ENCODE assay signal across 12 mouse cellular contexts in genomic region chr8:122135494-122135893, GRCm38 (mm10).
DNase-seq lines count a peak whose midpoint lies in the region; ATAC-seq and TF ChIP-seq lines count a peak whose summit lies in the region.
"Had no signal": no experiment of that assay in that cellular context is flagged by ENCODE, and none has a peak within 500 bp of the region (broad histone marks: within the 10 kb centered on the region; RNA-seq: fewer than 3 reads in every experiment).

No protein-coding gene starts in this region.

- TF ChIP-seq CTCF in layer of hippocampus, adult 2 months (conservative IDR thresholded peaks at IDR 0.05), result peak; percentile 71

- DNase-seq in layer of hippocampus, adult 2 months (ENCODE audit: low spot score in 2 of 2), result peak; percentile 29 to 30
- DNase-seq in layer of hippocampus, adult 9-10 months (ENCODE audit: low spot score), result no peak
- peak; percentile 34 to 40 for DNase-seq in right cerebral cortex, adult 2 months (ENCODE audit: low spot score in 2 of 2)
- no peak for DNase-seq in right cerebral cortex, postnatal 10 days (ENCODE audit: low spot score in 2 of 2)
- no peak for DNase-seq in embryo, embryonic 10.5 days (ENCODE audit: low spot score)
- no peak for DNase-seq in hindbrain, embryonic 14.5 days (ENCODE audit: low spot score)
- DNase-seq: cerebellum, postnatal 36 days; kidney, adult 9 months; layer of hippocampus, adult 9-11 months had no signal

- H3K4me3 ChIP-seq in layer of hippocampus, adult 2 months, result no peak overlapping the region
- H3K4me3 ChIP-seq in hindbrain, embryonic 14.5 days (replicated peaks; ENCODE audit: low read length), result no peak overlapping the region
- H3K4me3 ChIP-seq: heart, embryonic 10.5 days; limb, embryonic 13.5 days had no signal

- WGBS in hindbrain, embryonic 14.5 days, result 79% methylated on average over 5 of the region's 5 CpGs

- H3K4me2 ChIP-seq in hindbrain, embryonic 14.5 days (replicated peaks), result no peak overlapping the region
- H3K4me2 ChIP-seq: limb, embryonic 13.5 days had no signal

- H3K9me3 ChIP-seq in hindbrain, embryonic 14.5 days (ENCODE audit: control insufficient read depth, low read length), result no peaks in the 10 kb centered on the region
- H3K9me3 ChIP-seq: heart, embryonic 10.5 days; limb, embryonic 13.5 days had no signal

- H3K27ac ChIP-seq in layer of hippocampus, adult 2 months, result no peak overlapping the region
- no peak overlapping the region for H3K27ac ChIP-seq in hindbrain, embryonic 14.5 days
- H3K27ac ChIP-seq: limb, embryonic 13.5 days had no signal

- no peaks in the 10 kb centered on the region for H3K36me3 ChIP-seq in hindbrain, embryonic 14.5 days (replicated peaks; ENCODE audit: control insufficient read depth, insufficient read depth)
- H3K36me3 ChIP-seq: heart, embryonic 10.5 days; limb, embryonic 13.5 days had no signal

- no peaks in the 10 kb centered on the region for H3K27me3 ChIP-seq in hindbrain, embryonic 14.5 days (ENCODE audit: control insufficient read depth, insufficient read depth, low read length)
- H3K27me3 ChIP-seq: limb, embryonic 13.5 days had no signal

- H3K4me1 ChIP-seq in hindbrain, embryonic 14.5 days (replicated peaks; ENCODE audit: control insufficient read depth, insufficient read depth, low read length), result no peaks in the 10 kb centered on the region
- H3K4me1 ChIP-seq: limb, embryonic 13.5 days had no signal

- H3K9ac ChIP-seq in hindbrain, embryonic 14.5 days, result no peak overlapping the region
- H3K9ac ChIP-seq: limb, embryonic 13.5 days had no signal

- ATAC-seq in hematopoietic stem cell, adult 5-6 weeks (replicated peaks in 1 of 2; ENCODE audit: insufficient read depth in 1 of 2, low FRiP score in 2 of 2, low TSS enrichment in 1 of 2, low read depth in 1 of 2, poor library complexity in 2 of 2, severe bottlenecking in 2 of 2), result peak; percentile 52 to 75; a peak in 3 of 4 replicates
- no peak for ATAC-seq in hindbrain, embryonic 14.5 days (ENCODE audit: low FRiP score)

Comparison
In these comparisons a context has a peak if more than half of its experiments do, and no peak if none do; other contexts are left out.
1. DNase-seq: peak in layer of hippocampus, adult 2 months (2 of 2) and right cerebral cortex, adult 2 months (2 of 2); none in layer of hippocampus, adult 9-10 months (single experiment), right cerebral cortex, postnatal 10 days (0 of 2), embryo, embryonic 10.5 days (single experiment) and hindbrain, embryonic 14.5 days (single experiment).